Mouse (Mus musculus) yolk sac, embryonic 10.5 days (tissue): Measurements from ENCODE around the gene Arhgap42.
A peak's percentile ranks its signal among the peaks of the same experiment; 100 is the strongest.

Experiments used
- DNase-seq: peaks from one replicate; pipeline ENCODE4 v3.0.0-alpha.2; 2017; ENCODE audit warnings: low spot score

Arhgap42 gene

GRCm38 (mm10) chr9:9027445-9027844, 211.5 kb downstream of the Arhgap42 start:
- no peak for DNase-seq

- DNase-seq = no peak
These were observed 223.8 kb downstream of the Arhgap42 start for GRCm38 (mm10) chr9:9015108-9015507.

GRCm38 (mm10) chr9:9001170-9001569, 237.7 kb downstream of the Arhgap42 start:
- DNase-seq = no peak

GRCm38 (mm10) chr9:8996494-8996893, 242.4 kb downstream of the Arhgap42 start:
- DNase-seq = no peak

- no peak for DNase-seq
These were observed 256.6 kb downstream of the Arhgap42 start for GRCm38 (mm10) chr9:8982315-8982714.

GRCm38 (mm10) chr9:8977775-8978174, 261.1 kb downstream of the Arhgap42 start:
- DNase-seq = no peak

- DNase-seq = no peak
These were observed 267.4 kb downstream of the Arhgap42 start, which contains the start of gene Gm16485 for GRCm38 (mm10) chr9:8971491-8971890. Gene Gm16485 (plus strand): TSS chr9:8971791.

- DNase-seq = no peak
These were observed 268.7 kb downstream of the Arhgap42 start for GRCm38 (mm10) chr9:8970240-8970639.

- peak; percentile 7 for DNase-seq
These were observed 274.3 kb downstream of the Arhgap42 start for GRCm38 (mm10) chr9:8964512-8965133.

GRCm38 (mm10) chr9:8953306-8953705, 285.6 kb downstream of the Arhgap42 start:
- no peak for DNase-seq
